Mouse (Mus musculus): ENCODE data around the gene Arhgef39.

- no peak for TF ChIP-seq CTCF (IDR thresholded peaks at IDR 0.05; ENCODE audit: low read depth)
- TF ChIP-seq EP300 (IDR thresholded peaks at IDR 0.05; ENCODE audit: low read depth) = no peak
Observed at GRCm38 (mm10) chr4:43507938-43508665, 8.6 kb upstream of the Arhgef39 start.

Measured in heart, postnatal 0 days (tissue).